ENCODE assay signal across 7 mouse cellular contexts in genomic region chr4:122898313-122898712, GRCm38 (mm10). TPM values are rescaled to one million over a fixed set of nuclear protein-coding genes. Genes with fewer than 3 reads are reported as not detected.
DNase-seq lines count a peak whose midpoint lies in the region.

No protein-coding gene starts in this region.

- DNase-seq in 416B (ENCODE audit: low read depth), result peak; percentile 82
- peak; percentile 91 for DNase-seq in CD4-positive, CD25-positive, alpha-beta regulatory T cell, adult 2 months (ENCODE audit: low read depth, low spot score)
- DNase-seq in cerebellum, adult 9-10 months, result peak; percentile 63
- DNase-seq in gastrocnemius, adult 8-10 months (ENCODE audit: low spot score in 2 of 2), result peak; percentile 22 to 31
- DNase-seq in kidney, postnatal 10 days, result peak; percentile 84
- DNase-seq in lung, postnatal 10 days, result peak; percentile 78
- DNase-seq in right cerebral cortex, postnatal 4 days, result peak; percentile 75

RNA-seq across cellular contexts. Expression of gene Cap1, which starts 12.5 kb away (rescaled TPM):
- total RNA-seq in gastrocnemius, adult 8-10 months (2022), result 10 to 100 TPM; 12.5 to 20.2 (median 18.9) TPM

Comparison
In these comparisons a context has a peak if more than half of its experiments do, and no peak if none do; other contexts are left out.
1. Peak in every context shown above with its lines: DNase-seq.
2. DNase-seq: peak in every context shown above with its lines; median percentile 91 in CD4-positive, CD25-positive, alpha-beta regulatory T cell, adult 2 months; 84 in kidney, postnatal 10 days; 82 in 416B; 78 in lung, postnatal 10 days; 75 in right cerebral cortex, postnatal 4 days; 63 in cerebellum, adult 9-10 months; 26 in gastrocnemius, adult 8-10 months.